Mouse (Mus musculus) embryonic fibroblast, embryonic 13.5 days (primary cell): ENCODE data around the gene AI854703. TPM values are rescaled to one million over a fixed set of nuclear protein-coding genes. Genes with fewer than 3 reads are reported as not detected.

ENCODE experiments used
- H3K27ac ChIP-seq: 2 replicates; pipeline ENCODE4 v1.5.1; 2012; ENCODE audit warnings: low read length, control low read depth, inconsistent platforms; ENCODE audit not compliant: insufficient read depth
- H3K4me1 ChIP-seq: 2 replicates; pipeline ENCODE4 v1.6.1; 2011; ENCODE audit warnings: low read length; ENCODE audit not compliant: control insufficient read depth, insufficient read depth
- H3K4me3 ChIP-seq: 2 replicates; pipeline ENCODE4 v1.5.1; 2011; ENCODE audit warnings: mild to moderate bottlenecking, control low read depth, low read length; ENCODE audit not compliant: insufficient read depth
- CTCF ChIP-seq: IDR thresholded peaks from 2 replicates; pipeline ENCODE4 v1.5.1; 2011; ENCODE audit warnings: mild to moderate bottlenecking, control low read depth, low read length, moderate library complexity, borderline replicate concordance; ENCODE audit not compliant: insufficient read depth
- POLR2A ChIP-seq: IDR thresholded peaks from 2 replicates; pipeline ENCODE4 v1.6.1; 2011; ENCODE audit warnings: low read depth, mild to moderate bottlenecking, control low read depth, low read length, moderate library complexity
- polyA plus RNA-seq: library from polyadenylated mRNA; stranded (reverse); fragments of >200 nt; gene quantifications from 2 replicates; pipeline ENCODE4 v1.2.4, GENCODE M21; 2011; ENCODE audit warnings: low read depth; ENCODE audit not compliant: missing spikeins, insufficient read length

Gene AI854703
- polyA plus RNA-seq, 1 experiment: 0.84 TPM

GRCm38 (mm10) chr6:48675400-48675930, 48.9 kb downstream of the AI854703 start:
- no peaks in the 10 kb centered on the region for H3K4me1 ChIP-seq
- H3K4me3 ChIP-seq: no peak overlapping the region
- no peak overlapping the region for H3K27ac ChIP-seq
- TF ChIP-seq POLR2A (no peak), CTCF (no peak)

GRCm38 (mm10) chr6:48675931-48676859, 49.6 kb downstream of the AI854703 start, which contains the start of gene Gimap9:
Gene Gimap9 (plus strand): TSS chr6:48676129.
- TF ChIP-seq CTCF: no peak
- no peak for TF ChIP-seq POLR2A
- no peak within 1 kb of the TSS for H3K27ac ChIP-seq

GRCm38 (mm10) chr6:48676860-48677415, 50.4 kb downstream of the AI854703 start:
- Histone ChIP-seq H3K4me3 (no peak overlapping the region), H3K27ac (no peak overlapping the region), H3K4me1 (no peaks in the 10 kb centered on the region)
- TF ChIP-seq POLR2A: no peak
- no peak for TF ChIP-seq CTCF

More at GRCm38 (mm10) chr6:48675931-48676859, 49.6 kb downstream of the AI854703 start, which contains the start of gene Gimap9:
- Histone ChIP-seq H3K4me1 (no peaks in the 10 kb centered on the region), H3K4me3 (peak within 1 kb of the TSS; percentile 33)

- Histone ChIP-seq H3K4me3 (no peak overlapping the region), H3K27ac (no peak overlapping the region), H3K4me1 (no peaks in the 10 kb centered on the region)
- TF ChIP-seq POLR2A: no peak
- TF ChIP-seq CTCF: no peak
Measured at GRCm38 (mm10) chr6:48677492-48678345, 51.2 kb downstream of the AI854703 start.

GRCm38 (mm10) chr6:48678391-48678790, 51.8 kb downstream of the AI854703 start:
- no peak overlapping the region for H3K27ac ChIP-seq
- TF ChIP-seq CTCF (no peak), POLR2A (no peak)
- H3K4me3 ChIP-seq: no peak overlapping the region
- H3K4me1 ChIP-seq: no peaks in the 10 kb centered on the region

GRCm38 (mm10) chr6:48679701-48680100, 53.1 kb downstream of the AI854703 start:
- no peak overlapping the region for H3K27ac ChIP-seq

GRCm38 (mm10) chr6:48680421-48680820, 53.9 kb downstream of the AI854703 start:
- TF ChIP-seq POLR2A (no peak), CTCF (no peak)
- no peaks in the 10 kb centered on the region for H3K4me1 ChIP-seq
- no peak overlapping the region for H3K4me3 ChIP-seq
- no peak overlapping the region for H3K27ac ChIP-seq

More at GRCm38 (mm10) chr6:48679701-48680100, 53.1 kb downstream of the AI854703 start:
- no peak for TF ChIP-seq CTCF
- no peak for TF ChIP-seq POLR2A
- H3K4me1 ChIP-seq: no peaks in the 10 kb centered on the region
- no peak overlapping the region for H3K4me3 ChIP-seq

GRCm38 (mm10) chr6:48681472-48682090, 55.0 kb downstream of the AI854703 start:
- no peak overlapping the region for H3K27ac ChIP-seq
- TF ChIP-seq POLR2A (no peak), CTCF (no peak)
- H3K4me3 ChIP-seq: no peak overlapping the region
- H3K4me1 ChIP-seq: no peaks in the 10 kb centered on the region

GRCm38 (mm10) chr6:48682271-48682670, 55.7 kb downstream of the AI854703 start:
- TF ChIP-seq POLR2A: no peak
- Histone ChIP-seq H3K4me1 (no peaks in the 10 kb centered on the region), H3K4me3 (no peak overlapping the region), H3K27ac (no peak overlapping the region)

Other genes starting within 250 kb of the AI854703 start
- 10.8 and 15.6 TPM in 2 replicates for gene Krba1, start 231.2 kb upstream of the AI854703 start, polyA plus RNA-seq
- 10.6 and 14.7 TPM in 2 replicates for gene Zfp467, start 180.9 kb upstream of the AI854703 start, polyA plus RNA-seq
- 0.08 and 0.21 TPM in 2 replicates for gene Sspo, start 178.5 kb upstream of the AI854703 start, polyA plus RNA-seq
- 13.9 and 18.2 TPM in 2 replicates for gene Atp6v0e2, start 89.1 kb upstream of the AI854703 start, polyA plus RNA-seq
- 5.5 and 9.2 TPM in 2 replicates for gene Lrrc61, start 72.0 kb upstream of the AI854703 start, polyA plus RNA-seq
- 2.1 and 2.3 TPM in 2 replicates for gene Rarres2, start 54.0 kb upstream of the AI854703 start, polyA plus RNA-seq
- gene Gm45021, start 37.2 kb upstream of the AI854703 start, polyA plus RNA-seq: not detected in 2 replicates
- gene Repin1, start 32.9 kb upstream of the AI854703 start, polyA plus RNA-seq: 16.3 and 19.0 TPM in 2 replicates
- not detected in 2 replicates for gene Gm44965, start 32.8 kb upstream of the AI854703 start, polyA plus RNA-seq
- gene Zfp775, start 24.7 kb upstream of the AI854703 start, polyA plus RNA-seq: 2.2 and 2.7 TPM in 2 replicates
- gene Gimap8, start 20.5 kb downstream of the AI854703 start, polyA plus RNA-seq: not detected in 2 replicates
- 1.5 and 1.7 TPM in 2 replicates for gene Gimap9, start 49.4 kb downstream of the AI854703 start, polyA plus RNA-seq
- gene Gimap4, start 57.8 kb downstream of the AI854703 start, polyA plus RNA-seq: not detected in 2 replicates
- gene Gimap6, start 81.5 kb downstream of the AI854703 start, polyA plus RNA-seq: 0.72 and 0.88 TPM in 2 replicates
- gene Gm28053, start 91.8 kb downstream of the AI854703 start, polyA plus RNA-seq: not detected in 2 replicates
- gene Gimap7, start 91.9 kb downstream of the AI854703 start, polyA plus RNA-seq: not detected in 2 replicates
- gene Gimap1, start 112.3 kb downstream of the AI854703 start, polyA plus RNA-seq: not detected in 2 replicates
- gene Gimap5, start 119.4 kb downstream of the AI854703 start, polyA plus RNA-seq: not detected in 2 replicates
- gene Gimap3, start 144.1 kb downstream of the AI854703 start, polyA plus RNA-seq: not detected in 2 replicates
- gene Tmem176a, start 214.2 kb downstream of the AI854703 start, polyA plus RNA-seq: 102 and 117 TPM in 2 replicates
- 119 and 168 TPM in 2 replicates for gene Tmem176b, start 214.7 kb downstream of the AI854703 start, polyA plus RNA-seq
- gene Aoc1, start 246.1 kb downstream of the AI854703 start, polyA plus RNA-seq: not detected in 2 replicates